Mouse (Mus musculus) embryo, embryonic 9.5 days (tissue): ENCODE data around the gene Olfr58.
"Not testable (repeated sequence)": the region's sequence is repeated elsewhere in the genome, so short reads cannot be mapped to it uniquely, and the experiment has no call there.

Experiments used
- DNase-seq: peaks from one replicate; pipeline ENCODE4 v3.0.0-alpha.2; 2017; ENCODE audit errors: extremely low spot score

Olfr58 gene

GRCm38 (mm10) chr9:19779983-19780382 is at the start of gene Olfr58:
Olfr58 (plus strand) TSS chr9:19780283.
- no peak for DNase-seq

DNA sequence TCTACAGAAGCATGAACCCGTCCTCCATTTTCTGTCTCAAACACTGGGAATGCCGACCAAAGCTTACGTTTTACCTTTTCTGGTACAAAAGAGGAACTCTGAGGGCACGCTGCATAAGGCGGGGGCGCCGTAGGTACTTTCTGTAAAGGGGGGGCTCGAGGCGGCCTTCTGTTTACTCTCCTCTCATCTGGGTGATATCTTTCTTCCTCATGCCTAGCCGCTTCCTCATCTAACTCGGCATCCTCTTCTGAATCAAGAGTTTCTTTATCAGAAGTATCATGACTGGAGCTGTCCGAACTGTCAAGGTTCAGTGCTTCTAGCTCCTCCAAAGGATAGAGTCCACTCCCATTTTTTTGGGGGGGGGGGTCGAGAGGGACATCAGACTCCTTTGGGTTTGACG is 10.9 kb upstream of the Olfr58 start:
- no peak for DNase-seq

- no peak for DNase-seq
Observed at GRCm38 (mm10) chr9:19769701-19770100, 10.4 kb upstream of the Olfr58 start.

DNA sequence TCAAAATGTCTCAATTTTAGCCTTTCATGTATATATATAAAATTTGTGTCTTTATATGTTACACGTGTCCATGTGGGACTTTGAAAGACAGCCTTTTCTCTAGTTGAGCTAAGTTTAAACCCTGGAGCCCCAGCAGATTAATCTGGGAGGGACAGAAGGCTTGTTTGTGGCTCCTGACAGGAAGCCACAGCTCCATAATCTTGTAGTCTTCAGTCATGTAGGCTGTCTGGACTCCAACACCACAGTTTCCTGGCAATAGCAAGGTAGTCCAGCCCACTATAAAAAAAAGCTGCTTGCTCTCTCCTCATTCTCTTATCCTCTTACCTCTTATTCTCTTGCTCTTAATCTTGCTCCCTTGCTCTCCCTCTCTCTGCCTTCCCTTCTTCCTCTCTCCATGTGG is 22.9 kb downstream of the Olfr58 start:
- DNase-seq: no peak

GRCm38 (mm10) chr9:19804606-19805005 is 24.5 kb downstream of the Olfr58 start, which contains the start of gene Olfr859:
Olfr859 (plus strand) TSS chr9:19804906.
- not testable (repeated sequence) for DNase-seq
